Mouse (Mus musculus): ENCODE data around the gene Mrpl24.

DNA sequence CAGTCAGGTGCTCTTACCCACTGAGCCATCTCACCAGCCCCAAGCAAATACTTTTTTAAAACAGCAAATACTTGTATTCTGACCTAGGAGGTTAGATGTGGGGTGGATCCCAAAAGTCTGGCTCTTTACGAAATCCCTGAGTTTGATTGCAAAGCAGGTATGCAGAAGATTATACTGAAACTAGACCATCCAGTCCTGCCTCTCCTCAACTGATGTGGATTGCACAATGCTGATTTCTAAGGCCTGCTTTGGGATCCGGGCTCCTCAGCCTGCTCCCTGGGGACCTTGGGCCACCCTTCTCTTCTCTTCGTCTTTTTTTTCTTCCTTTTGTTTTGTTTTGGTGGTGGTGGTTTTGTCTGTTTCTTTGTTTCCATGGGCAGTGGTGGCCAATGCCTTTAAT is 27.8 kb upstream of the Mrpl24 start:
- no peak for TF ChIP-seq CTCF (IDR thresholded peaks at IDR 0.05; ENCODE audit: control insufficient read depth, insufficient read depth, insufficient replicate concordance, low read depth, low read length)
- no peak for TF ChIP-seq POLR2A (IDR thresholded peaks at IDR 0.05; ENCODE audit: control insufficient read depth, low read depth, low read length)

Measured in testis, adult 2 months (tissue).